Mouse (Mus musculus): ENCODE data around the gene Ifrd2. TPM values are rescaled to one million over a fixed set of nuclear protein-coding genes. Genes with fewer than 3 reads are reported as not detected.
"Not testable (repeated sequence)": the region's sequence is repeated elsewhere in the genome, so short reads cannot be mapped to it uniquely, and the experiment has no call there.

Gene Ifrd2
- total RNA-seq, 2 experiments from 2014 or later = 11.3 to 11.9 TPM

DNA sequence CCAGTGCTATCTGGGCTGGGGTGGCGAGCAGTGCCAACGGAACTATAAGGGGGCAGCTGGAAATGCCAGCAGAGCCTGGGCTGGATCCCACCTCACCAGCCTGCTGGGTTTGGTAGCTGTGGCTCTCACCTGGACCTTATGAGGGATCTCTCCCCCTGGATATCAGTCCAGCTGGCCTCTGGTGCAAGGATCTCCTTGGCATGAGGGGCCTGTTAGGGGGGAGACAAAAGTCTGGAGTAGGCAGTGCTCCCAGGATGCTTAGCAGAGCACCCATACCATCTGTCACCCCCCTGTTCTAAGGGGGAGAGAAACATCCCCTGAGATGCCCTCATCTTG, 15.1 kb upstream of the Ifrd2 start:
- no peak for DNase-seq (ENCODE audit: low spot score in 2 of 2)

GRCm38 (mm10) chr9:107573774-107574173, 13.7 kb upstream of the Ifrd2 start:
- not testable (repeated sequence) for DNase-seq (ENCODE audit: low spot score in 2 of 2)

- DNase-seq (ENCODE audit: low spot score in 2 of 2) = no peak
Observed at GRCm38 (mm10) chr9:107575579-107576356, 11.7 kb upstream of the Ifrd2 start.

DNA sequence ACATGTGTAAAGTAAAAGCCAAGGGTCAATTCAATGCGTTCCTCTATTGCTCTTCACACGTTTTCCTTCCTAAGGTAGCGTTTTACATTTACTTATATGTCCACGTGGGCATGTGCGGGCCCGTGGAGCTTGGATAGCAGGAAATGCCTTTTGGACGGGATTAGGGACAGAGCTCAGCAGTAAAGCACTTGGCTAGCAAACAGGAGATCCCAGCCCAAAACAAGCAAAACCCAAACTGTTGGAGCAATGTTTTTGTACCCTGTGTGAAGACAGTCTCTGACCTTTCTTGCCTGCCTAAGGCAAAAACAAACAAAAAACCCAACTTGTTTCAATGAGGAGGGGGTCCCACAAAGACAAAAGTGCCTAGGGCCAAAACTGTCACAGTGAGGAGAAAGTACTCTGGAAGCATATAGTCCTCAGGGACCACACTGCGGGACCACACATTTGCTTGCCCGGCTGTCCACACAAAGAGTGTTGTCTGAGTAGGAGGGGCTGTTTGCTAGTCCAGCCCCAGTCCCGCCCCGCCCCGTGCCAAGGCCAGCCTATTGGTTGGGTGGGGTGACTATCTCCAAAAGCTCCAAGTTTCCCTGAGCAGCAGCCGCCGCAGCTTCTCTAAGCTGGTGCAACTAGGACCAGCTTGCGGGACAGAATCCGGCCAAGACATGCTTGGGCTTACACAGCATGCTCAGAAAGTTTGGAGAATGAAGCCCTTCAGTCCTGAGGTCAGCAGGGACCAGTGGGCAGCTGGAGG, 10.9 kb upstream of the Ifrd2 start, which contains the start of gene Hyal1:
Gene Hyal1, plus strand, starts transcription at position 571 of the 751 bp plus-strand sequence.
- DNase-seq (ENCODE audit: low spot score in 2 of 2) = no peak

- no peak for DNase-seq (ENCODE audit: low spot score in 2 of 2)
Observed at GRCm38 (mm10) chr9:107577871-107578270, 9.6 kb upstream of the Ifrd2 start.

GRCm38 (mm10) chr9:107578587-107578986, 8.9 kb upstream of the Ifrd2 start, which contains the start of gene Naa80:
Naa80 (plus strand) TSS chr9:107578887.
- no peak for DNase-seq (ENCODE audit: low spot score in 2 of 2)

GRCm38 (mm10) chr9:107579023-107579900, 8.2 kb upstream of the Ifrd2 start:
- no peak for DNase-seq (ENCODE audit: low spot score in 2 of 2)

- DNase-seq (ENCODE audit: low spot score in 2 of 2) = peak; percentile 83 to 90
Observed at GRCm38 (mm10) chr9:107580501-107581317, 6.7 kb upstream of the Ifrd2 start, which contains the start of gene Hyal3. Hyal3 (plus strand) TSS chr9:107580818.

- no peak for DNase-seq (ENCODE audit: low spot score in 2 of 2)
Observed at GRCm38 (mm10) chr9:107581584-107581983, 5.9 kb upstream of the Ifrd2 start.

- DNase-seq (ENCODE audit: low spot score in 2 of 2) = no peak
Observed at GRCm38 (mm10) chr9:107582509-107583062, 4.9 kb upstream of the Ifrd2 start.

DNA sequence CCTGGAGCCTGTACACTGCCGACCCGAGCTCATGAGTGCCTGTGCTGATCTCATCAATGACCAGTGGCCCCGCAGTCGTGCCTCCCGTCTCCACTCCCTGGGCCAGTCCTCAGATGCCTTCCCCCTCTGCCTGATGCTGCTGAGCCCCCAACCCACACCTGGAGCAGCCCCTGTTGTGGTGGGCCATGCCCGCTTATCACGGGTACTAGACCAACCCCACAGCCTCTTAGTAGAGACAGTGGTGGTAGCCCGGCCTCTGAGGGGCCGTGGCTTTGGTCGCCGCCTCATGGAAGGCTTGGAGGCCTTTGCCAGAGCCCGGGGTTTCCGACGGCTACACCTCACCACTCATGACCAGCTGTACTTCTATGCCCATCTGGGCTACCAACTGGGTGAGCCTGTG, 4.3 kb upstream of the Ifrd2 start:
- no peak for DNase-seq (ENCODE audit: low spot score in 2 of 2)

- no peak for DNase-seq (ENCODE audit: low spot score in 2 of 2)
Observed at GRCm38 (mm10) chr9:107586504-107586903, 938 bp upstream of the Ifrd2 start.

DNA sequence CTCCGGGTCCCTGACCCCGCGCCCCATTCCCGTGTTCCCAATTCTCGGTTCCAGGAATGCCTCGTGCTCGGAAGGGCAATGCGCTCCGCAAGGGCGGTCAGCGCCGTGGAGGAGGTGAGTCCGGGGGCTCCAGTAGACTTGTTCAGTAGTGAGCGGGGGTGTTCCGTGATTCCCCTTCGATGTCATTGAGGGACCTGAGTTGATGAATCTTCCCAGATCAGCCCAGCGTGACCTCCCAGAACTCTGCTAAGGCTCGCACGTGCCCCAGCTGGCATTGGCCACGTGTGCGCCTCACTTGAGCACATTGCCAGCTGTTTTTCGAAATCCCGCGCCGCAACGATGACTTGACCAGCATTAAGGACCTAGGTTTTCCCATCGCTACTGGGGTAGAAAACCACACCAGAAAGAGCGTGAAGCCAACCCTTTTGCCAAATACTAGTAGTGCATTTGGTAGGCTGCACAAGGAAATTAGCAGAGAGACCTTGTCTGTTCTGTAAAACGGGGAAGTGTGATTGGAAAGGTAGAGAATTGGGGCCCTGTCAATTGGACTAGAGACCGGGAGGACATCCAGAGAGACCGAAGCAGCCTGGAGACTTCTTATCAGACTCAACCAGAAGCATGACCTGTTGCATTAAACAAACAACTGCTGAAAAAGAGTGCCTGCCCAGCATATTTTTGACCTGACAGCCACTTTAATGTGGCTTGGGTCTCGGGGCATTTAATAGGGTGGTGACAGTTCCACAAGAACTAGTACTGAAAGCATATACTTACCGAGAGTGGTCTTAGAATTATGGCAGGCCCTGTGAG, 594 bp downstream of the Ifrd2 start:
- no peak for DNase-seq (ENCODE audit: low spot score in 2 of 2)

DNA sequence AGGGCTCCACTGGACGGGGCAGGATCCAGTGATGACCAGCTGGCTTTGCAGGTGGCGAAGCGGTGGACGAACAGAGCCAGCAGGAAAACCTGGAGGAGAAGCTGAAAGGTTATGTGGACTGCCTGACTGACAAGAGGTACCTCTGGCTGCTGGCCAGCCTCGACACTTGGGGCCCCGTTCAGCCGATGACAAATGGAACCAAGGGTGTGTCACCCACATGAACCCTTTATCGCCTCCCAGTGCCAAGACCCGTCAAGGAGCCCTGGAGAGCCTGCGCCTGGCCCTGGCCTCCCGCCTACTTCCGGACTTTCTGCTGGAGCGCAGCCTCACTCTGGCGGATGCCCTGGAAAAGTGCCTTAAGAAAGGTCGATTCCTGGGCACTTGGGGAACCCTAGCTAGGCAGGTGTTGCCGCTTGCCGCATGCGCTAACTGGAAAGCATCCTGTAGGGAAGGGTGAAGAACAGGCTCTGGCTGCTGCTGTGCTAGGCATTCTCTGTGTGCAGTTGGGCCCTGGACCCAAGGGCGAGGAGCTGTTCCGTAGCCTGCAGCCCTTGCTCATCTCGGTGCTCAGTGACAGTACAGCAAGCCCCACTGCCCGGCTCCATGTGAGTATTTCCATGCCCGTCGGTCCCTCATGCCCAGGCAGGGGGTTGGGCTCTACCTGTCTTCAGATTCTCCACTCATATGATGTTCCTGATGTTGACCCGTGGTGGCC, 2.8 kb downstream of the Ifrd2 start:
- DNase-seq (ENCODE audit: low spot score in 2 of 2) = no peak

GRCm38 (mm10) chr9:107590773-107591060, 3.3 kb downstream of the Ifrd2 start:
- no peak for DNase-seq (ENCODE audit: low spot score in 2 of 2)

DNA sequence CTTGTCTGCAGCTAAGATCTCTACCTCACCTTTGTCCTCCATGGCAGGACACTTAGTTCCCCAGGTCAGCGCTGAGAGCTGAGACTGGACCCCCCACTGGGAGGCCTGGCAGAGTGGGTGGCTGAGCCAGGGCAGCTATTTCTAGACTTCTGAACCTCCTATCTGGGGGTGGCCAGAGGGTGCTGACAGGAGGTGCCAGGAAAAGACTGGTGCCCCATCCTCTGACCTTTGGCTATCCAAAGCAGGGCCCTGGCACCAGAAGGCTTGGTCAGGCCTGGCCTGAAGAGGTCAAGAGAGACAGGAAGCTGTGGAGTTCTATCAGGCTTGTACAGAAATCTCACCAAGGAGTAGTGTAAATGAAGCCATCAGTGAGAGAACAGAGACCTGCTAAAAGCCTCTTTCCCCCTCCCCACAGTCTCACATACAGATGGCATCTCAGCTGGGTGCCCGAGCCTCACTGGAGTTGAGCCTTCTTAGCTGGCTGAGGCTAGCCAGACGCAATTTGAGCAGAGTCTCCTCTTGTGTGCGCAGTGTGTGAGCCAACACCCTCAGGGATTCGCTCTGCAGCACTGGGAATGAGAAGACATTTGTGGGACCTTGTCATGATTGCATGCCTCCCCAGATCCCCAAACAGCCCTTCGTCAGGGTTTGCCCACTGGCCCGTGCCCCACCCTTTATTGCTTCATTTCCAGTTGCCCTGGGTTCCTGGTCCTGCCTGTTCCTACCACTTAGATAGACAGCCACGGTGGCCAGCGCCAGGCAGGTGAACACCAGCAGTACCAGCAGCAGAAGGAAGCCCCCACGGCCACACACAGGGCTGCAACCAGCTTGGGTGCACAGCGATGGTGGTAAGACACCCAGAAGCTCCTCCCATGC, 5.9 kb downstream of the Ifrd2 start:
- DNase-seq (ENCODE audit: low spot score in 2 of 2) = no peak

- no peak for DNase-seq (ENCODE audit: low spot score in 2 of 2)
Observed at GRCm38 (mm10) chr9:107594281-107595062, 7.0 kb downstream of the Ifrd2 start.
